Mouse (Mus musculus) ovary, postnatal 10 days (tissue): ENCODE results near the gene Pja2.
"Not testable (repeated sequence)": the region's sequence is repeated elsewhere in the genome, so short reads cannot be mapped to it uniquely, and the experiment has no call there.

Experiments used
- DNase-seq: peaks from one replicate; pipeline ENCODE4 v3.0.0; 2022; ENCODE audit warnings: low spot score

The Pja2 gene

DNA sequence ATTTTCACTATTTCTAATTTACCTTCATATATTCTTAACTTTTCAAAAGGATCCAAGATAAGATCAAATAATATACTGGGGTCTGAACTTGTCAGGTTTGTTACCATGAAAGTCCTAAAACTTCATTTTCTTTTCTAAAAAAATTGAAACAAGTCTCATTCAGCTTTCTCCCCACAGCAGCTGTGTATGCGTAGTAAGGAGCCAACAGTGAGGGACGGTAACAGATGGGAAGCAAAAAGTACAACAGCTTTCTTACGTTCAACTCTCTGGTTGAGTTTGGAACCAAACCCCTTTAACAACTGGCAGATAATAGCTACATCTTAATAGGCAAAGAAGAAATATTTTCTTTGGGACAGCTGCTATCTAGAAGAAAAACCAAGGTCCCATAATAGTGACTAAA is 50.3 kb downstream of the Pja2 start:
- DNase-seq = not testable (repeated sequence)

- no peak for DNase-seq
Measured at GRCm38 (mm10) chr17:64277649-64278212, 54.0 kb downstream of the Pja2 start.

DNA sequence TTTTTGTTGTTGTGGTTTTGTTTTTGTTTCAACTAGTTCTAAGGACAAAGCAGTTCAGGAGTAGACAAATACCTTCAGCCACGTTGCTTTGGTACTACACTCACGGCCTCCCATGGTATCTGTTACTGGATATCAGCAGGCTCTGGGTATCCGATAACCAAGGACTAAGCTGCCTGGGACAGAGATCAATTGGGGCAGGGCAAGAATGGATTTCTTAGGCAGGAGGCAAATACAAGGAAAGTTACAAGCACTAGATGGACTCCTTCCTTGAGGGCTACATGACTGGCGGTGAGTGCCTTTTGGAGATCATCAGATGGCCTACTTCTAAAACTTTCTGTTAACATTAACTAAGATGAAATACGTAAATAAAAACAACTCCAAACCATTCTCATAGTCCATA is 55.0 kb downstream of the Pja2 start:
- no peak for DNase-seq

DNA sequence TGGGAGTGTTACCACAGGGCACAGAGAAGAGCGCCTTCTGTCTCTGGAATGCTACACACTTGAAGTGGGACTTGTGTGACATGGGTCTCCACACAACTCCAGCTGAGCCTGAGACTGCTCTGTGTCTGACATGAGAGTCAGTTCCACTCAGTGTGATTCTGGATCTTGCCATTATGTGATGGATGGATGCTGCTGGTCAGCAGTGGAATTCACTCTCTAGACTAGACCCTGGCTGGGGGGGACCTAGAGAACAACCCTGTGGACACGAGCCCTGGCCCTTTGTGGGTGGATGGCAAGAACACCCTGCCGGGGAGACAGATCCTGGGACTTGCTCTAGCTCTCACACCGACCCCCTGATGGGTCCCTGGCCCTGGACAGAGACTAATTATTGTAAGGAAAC is 56.5 kb downstream of the Pja2 start:
- no peak for DNase-seq

DNA sequence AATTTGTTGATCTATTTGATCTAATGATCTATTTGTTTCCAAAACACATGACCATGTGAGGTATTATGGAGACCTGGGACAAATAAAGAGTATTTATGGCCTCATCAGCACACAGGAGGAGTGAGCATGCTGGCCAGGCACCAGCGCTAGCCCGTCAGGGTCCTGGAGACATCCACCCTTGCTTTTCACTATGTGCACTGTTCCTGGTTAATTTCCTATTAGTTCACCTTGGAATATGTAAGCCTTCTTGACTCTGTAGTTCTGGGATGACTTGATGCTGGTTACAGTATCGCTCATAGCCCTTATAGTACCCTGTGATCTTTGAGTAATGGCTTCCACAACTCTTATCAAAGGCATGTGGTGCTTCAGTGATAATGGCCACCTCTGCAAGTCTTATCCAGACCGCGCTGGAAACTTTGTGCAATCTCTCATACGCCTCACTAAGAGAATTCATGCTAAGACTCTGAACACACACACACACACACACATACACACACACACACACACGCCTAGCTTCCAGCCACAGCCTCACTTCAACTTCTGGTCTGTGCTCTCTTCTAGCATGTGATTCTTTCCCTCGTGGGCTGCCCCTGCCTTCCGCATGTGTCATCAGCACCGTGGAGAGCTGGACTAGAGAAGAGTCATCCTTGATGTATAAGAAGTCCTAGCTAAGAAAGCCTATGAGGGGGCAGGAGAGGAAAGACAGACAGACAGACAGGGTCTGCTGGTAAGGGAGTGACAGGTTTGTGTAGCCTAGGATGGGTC is 57.2 kb downstream of the Pja2 start:
- DNase-seq = no peak

DNA sequence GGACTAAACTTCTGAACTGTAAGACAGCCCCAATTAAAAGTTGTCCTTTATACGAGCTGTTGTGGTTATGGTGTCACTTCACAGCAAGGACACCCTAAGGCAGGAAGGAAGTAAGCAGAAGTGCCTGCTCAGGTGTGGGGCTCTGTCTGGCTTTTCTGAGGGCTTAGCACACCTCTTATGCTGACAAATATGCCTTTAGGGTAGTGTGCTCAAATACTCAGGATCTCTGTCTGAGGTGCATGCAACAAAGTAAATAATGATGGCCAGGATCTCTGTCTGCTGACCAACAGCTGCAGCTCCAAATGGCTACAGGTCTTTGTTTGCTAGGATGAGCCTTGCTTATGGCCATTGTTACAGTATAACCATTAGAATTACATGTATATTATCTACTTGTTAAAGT is 71.1 kb downstream of the Pja2 start:
- no peak for DNase-seq

- DNase-seq = no peak
Measured at GRCm38 (mm10) chr17:64248246-64248645, 83.5 kb downstream of the Pja2 start.

DNA sequence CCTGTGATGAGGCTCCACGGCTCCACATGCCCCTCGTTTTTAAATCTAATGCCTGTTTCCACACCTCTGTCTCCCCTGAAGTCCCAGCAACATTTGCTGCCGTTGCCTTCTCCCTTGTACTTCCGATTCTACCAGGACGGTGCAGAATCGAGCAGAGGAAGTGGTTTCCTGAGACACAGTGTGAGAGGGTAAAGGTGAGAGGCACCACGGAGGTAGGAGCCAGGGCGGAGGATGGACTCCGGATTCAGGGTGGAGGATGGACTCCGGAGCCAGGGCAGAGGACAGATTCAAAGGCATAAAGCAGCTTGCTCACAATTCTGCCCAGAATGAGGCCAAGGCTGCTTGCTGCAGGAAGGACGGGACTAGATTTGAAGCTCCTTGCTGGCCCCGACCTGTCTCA is 88.8 kb downstream of the Pja2 start:
- no peak for DNase-seq

GRCm38 (mm10) chr17:64242310-64242859 is 89.3 kb downstream of the Pja2 start:
- no peak for DNase-seq

DNA sequence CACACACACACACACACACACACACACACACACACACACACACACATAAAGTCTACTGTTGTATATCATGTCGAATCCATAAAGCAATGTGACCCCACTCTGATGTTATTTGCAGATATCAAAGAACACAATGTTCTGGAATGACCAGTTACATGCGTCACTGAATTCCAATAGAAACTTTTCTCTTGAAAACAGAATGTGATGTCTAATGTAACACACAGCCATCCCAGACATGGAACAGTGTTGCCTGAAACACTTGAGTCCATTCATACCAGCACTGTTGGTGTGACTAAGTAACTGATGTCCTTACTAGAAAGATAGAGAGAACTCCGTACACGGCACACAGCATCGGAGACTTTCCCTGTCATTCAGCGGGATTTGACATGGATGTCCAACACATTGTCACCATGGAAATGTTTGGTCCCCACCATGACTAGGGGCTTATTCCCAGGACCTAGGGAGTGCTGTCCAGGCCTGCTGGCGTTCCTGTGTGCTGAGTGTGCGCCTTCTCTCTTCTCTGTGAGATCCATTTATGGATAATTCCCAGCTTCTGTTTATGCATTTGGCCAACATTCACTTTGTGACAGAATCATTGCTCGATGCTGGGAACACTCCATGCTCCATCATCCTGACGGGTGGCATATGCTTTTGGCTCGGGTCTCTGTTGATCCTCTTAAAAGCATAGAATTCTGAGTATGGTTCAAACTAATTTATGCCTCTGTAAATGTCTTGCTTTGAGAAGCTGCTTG is 90.0 kb downstream of the Pja2 start:
- DNase-seq = no peak

- DNase-seq = no peak
Measured at GRCm38 (mm10) chr17:64232134-64232533, 99.6 kb downstream of the Pja2 start.

DNA sequence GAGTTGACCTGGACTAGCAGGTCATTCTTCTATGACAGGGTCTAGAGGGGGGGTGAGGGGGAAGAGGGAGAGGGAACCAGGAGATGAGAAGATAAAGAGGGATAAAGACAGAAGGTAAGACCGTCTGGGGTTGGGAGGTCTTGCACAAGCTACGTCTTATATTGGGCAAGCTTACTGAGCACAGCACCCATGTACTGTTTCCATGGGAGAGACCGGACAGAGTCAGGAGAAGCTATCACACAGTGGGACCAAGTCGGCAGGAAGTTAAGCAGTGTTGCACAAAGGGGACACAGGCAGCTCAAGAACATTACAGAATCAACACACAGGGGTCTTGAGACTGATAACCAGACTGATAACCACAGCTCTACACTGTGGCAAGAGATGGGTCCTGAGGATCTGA is 100.1 kb downstream of the Pja2 start:
- not testable (repeated sequence) for DNase-seq

DNA sequence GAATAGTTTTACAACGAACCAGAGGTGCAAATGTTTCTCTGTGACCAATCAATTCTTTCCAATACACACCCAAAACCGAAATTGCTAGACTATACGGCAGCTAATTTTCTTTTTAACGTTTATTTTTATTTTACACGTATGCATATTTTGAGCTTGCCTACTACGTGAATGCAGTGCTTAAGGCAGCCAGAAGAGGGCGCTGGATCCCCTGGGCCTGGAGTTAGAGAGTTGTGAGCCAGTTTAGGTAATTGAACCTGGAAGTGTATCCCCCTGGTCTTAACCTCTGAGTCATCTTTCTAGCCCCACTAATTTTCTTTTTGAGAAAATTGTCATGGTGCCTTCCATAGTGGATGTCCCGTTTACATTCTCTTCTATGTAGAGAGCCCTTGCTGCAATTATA is 100.5 kb downstream of the Pja2 start:
- no peak for DNase-seq
